Mouse (Mus musculus): ENCODE measurements around the gene Gpank1.

GRCm38 (mm10) chr17:35074097-35074496, 47.2 kb upstream of the Gpank1 start:
- TF ChIP-seq CTCF (IDR thresholded peaks at IDR 0.05; ENCODE audit: low read depth) (no peak), EP300 (IDR thresholded peaks at IDR 0.05; ENCODE audit: low read depth) (no peak)
